Mouse (Mus musculus): ENCODE measurements around the gene Mtf1.

Mtf1 gene

DNA sequence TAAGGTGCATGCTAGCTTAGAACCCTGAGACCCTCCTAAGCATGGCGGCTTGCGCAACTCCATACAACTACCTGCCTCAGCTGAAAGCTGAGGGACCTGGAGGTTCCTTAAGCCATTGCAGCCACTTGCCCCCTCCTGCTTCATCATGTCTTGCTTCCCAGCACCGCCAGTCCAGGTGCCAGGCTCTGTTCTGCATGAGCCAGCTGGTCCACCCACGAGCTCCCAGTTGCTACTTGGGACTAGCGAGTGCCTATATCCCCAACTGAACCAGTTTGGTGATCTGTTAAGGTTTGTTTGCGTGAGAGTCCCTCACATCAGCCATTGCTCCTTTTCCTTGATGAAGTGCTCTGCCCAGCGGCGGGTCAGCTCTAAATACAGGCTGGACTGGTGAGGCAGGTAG lies 54.4 kb downstream of the Mtf1 start:
- DNase-seq (ENCODE audit: low spot score) = no peak

DNA sequence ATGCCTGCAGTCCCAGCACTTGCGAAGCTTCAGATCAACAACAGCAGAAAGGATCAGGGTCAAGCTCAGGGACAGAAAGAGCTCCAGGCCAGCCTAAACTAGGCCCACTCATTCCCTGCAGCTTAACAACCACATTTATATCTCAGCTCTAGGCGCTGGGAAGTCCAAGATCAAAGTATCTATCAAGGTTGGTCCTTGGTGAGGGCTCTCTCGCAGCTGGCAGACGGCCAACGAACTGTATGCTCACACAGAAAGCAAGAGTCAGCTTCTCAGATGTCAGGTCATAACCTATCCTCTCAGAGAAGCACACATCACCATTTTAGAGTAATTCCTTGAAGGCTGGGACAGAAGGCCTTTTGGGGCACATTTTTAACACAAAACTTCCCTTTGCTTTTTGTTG lies 56.5 kb downstream of the Mtf1 start:
- DNase-seq (ENCODE audit: low spot score) = no peak

DNA sequence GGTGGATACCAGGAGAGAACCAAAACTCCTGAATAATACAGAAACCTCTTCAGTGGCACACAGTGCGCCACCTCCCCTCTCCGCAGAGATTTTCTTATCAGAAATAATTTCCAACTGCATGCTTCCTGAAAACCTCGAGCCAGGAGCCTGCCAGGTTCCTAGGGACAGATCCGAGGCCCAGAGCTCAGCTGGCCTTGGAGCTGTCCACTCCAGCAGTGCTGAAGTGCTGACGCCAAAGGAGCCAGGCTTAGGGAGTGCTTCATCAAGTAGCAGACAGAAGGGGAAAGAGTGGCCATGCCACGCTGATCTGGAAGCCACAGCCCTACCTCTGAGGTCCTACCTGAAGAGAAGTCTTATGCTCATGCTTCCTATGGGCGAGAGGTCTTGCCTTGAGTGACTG lies 58.5 kb downstream of the Mtf1 start:
- DNase-seq (ENCODE audit: low spot score) = peak; percentile 72

DNA sequence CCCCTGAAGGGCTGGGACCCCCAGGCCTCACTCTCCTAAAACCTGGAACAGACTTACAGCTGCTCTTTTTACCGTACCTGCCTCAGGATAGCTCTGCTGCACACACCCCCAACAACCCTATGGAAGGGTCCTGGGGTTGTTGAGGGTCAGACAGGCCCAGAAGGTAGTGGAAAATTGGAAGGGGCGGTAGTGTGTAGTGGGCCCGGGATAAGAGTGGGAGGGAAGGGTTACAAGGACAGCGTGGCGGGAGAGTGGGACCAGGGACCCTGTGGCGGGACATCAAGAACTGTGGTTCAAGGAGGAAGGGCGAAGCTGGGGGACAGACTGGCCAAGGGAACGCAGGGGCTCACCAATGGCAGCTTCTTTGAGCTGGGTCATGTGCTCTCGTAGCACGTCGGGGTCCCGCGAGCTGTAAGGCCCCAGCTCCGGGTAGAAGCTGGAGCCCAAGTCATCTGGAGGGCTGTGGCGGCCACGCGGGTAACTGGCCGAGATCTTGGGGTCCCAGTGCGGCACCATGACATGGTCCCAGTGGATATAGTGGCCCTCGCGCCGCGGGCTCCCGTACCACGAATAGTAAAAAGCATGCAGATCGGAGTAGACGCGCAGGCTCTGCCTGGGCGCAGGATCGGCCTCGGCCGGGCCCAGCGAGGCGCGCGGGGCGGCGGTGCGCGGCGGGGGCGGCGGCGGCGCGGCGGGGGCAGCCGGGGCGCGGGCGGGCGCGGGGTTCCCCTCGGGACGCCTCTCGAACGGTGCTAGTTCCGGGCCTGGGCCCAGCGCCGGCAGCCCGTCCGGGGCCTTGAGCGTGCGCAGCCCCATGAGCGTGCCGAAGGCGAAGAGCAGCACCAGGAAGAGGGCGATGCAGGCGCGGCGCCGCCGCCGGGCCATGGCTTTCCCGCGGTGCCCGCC lies 59.6 kb downstream of the Mtf1 start, which contains the start of gene Maneal:
Gene Maneal, minus strand, starts transcription at position 889 of the 906 bp plus-strand sequence.
- DNase-seq (ENCODE audit: low spot score) = no peak

DNA sequence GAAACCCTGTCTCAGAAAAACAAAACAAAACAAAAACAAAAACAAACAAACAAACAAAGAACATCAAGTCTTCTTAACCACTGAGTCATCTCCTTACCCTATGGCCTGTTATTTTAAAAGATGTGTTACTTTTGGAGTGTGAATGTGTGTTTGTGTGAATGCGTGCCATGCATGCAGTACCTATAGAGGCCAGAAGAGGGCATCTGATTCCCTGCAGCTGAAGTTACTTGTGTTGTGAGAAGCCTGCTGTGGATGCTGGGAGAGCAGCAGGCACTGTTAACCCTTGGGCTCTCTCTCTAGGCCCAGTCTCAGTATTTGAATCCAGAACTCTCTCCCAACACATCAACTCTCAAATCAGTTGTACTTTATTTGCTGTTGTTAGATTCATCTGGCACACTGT lies 70.8 kb downstream of the Mtf1 start:
- no peak for DNase-seq (ENCODE audit: low spot score)

DNA sequence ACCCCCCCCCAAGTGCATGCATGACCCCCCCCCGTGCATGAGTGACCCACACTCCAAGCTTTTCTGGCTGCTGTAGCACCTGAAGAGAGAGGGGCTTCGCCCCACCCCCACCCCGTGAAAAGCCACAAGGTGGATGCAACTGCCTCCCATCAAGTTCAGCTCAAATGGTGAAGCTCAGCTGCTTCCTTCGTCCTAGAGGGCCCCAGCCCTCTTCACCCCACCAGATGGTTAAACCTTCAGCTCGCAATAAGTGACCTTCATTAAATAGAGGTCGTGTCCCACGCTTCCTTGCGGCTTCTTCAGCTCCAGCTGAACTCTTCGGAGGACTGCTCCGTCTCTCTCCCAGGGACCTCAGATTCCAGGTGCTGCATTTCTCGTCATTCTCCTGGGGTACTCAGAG lies 78.7 kb downstream of the Mtf1 start, which contains the start of gene Epha10:
Gene Epha10, plus strand, starts transcription at position 301 of the 400 bp plus-strand sequence.
- no peak for DNase-seq (ENCODE audit: low spot score)

DNA sequence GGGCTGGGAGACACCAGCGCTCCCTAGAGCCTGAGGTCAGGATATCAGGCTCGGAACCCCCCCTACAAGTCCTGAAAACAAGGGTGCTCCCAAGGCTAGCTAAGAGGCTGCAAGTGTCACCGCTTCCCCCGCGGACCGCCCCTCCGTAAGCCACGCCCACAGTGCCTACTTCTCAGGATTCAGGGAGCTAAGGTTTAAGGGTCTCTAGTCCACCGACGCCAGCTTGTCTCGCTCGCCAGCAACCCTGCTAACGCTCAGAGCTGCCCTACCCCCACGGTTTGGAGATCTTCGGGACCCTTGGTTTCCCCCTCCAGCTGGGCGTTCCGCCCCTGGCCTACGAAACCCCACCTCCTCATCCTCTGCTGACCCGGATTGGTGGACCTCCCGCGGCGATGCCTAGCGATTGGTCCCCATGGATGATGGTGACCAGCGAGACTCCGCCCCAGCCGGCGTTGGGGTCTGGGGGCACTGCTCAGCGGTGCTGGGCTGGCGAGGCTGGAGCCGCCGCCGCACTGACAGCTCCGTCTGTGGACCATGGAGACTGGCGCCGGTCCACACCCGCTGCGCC lies 79.5 kb downstream of the Mtf1 start:
- no peak for DNase-seq (ENCODE audit: low spot score)

DNA sequence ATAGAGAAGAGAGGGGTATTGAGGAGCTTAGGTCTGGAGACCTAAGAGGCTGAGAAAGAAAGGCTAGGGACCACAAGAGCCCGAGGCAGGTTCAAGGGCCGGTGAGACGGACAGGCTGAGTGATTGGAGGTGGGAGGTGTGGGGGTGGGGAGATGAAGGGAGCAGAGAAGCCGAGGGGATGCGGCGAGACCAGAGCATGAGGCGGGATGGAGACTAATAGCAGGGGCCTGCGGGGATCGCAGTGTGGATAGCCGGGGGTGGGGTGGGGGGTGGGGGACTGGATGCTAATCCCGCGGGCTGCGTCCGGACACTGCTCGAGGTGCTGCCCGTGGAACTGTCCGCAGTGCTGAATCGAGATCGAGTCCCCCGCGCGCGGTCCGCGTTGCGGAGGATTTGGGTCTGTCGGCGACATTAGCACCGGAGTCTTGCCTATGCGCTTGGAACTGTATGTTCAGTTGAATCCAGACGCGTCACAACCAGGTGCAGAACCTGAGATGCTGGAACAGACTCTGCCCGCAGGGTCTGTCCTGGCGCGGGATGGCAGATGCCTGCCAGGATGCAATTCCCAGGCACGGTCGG lies 80.3 kb downstream of the Mtf1 start:
- DNase-seq (ENCODE audit: low spot score) = peak; percentile 47

DNA sequence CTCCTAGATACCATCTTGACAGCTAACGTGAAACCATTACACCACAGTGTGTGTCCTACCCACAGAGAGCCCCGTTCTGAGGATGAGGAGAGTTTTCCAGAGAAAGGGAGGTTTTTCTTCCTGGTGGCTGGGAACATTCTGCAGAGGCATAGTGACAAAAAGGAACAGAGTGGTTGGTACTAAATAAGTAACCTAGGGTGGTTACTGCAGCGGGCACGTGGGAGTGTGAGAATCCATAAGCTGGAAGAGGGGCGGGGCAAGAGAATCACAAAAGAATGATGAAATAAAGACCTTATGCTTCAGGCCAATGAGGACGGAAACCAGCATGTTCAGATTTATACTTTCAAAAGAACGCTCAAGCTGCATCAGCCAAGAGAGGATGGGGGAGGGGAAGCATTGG lies 86.8 kb downstream of the Mtf1 start:
- no peak for DNase-seq (ENCODE audit: low spot score)

DNA sequence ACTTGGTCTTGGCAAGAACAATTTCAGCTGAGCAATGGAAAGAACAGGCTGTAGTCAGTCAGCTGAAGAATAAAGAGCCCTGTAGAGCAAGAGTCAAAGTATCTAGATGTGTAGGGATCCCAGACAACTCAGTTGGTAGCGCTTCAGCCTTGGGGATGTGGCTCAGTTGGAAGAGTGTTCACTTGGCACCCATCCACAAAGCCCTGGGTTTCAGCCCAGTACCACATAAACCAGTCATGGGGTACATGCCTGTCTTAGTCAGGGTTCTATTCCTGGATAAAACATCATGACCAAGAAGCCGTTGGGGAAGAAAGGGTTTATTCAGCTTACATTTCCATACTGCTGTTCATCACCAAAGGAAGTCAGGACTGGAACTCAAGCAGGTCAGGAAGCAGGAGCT lies 88.0 kb downstream of the Mtf1 start:
- no peak for DNase-seq (ENCODE audit: low spot score)

DNA sequence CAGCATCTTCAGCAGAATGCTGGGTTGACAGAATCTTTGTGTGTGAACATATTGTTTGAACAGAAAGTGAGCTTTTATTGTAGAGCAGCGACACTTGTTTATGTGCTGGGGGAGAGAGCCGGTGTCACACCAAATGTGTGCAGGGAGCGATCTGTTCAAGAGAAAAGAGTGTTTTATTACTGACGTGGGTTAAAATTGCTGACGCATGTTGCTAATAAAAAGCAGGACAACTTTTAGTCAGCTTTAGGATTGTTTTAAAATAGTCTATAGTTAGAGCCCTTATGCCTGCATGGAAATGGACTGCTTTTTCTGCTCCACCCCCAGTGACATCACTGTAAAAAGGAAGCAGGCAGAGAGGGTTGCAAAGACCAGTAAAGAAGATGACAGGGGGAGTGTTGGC lies 88.9 kb downstream of the Mtf1 start:
- no peak for DNase-seq (ENCODE audit: low spot score)

DNA sequence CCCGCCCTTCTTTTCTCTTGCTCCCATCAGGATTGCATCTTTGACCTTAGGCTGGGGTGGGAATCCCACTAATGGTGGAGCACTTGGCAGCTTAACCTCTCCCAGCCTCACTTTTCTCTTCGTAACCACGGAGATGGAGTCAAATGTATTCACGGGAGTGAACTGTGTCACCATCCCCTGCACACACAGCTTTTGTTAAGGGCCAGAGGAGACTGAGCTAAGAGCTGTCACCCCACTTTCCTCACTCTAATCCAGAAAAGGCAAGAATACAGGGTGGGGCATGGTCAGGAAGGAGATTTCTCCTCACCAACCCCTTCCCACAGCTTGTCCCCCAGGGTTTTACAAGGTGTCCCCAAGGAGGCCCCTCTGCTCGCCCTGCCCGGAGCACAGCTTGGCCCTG lies 91.9 kb downstream of the Mtf1 start:
- DNase-seq (ENCODE audit: low spot score) = no peak

DNA sequence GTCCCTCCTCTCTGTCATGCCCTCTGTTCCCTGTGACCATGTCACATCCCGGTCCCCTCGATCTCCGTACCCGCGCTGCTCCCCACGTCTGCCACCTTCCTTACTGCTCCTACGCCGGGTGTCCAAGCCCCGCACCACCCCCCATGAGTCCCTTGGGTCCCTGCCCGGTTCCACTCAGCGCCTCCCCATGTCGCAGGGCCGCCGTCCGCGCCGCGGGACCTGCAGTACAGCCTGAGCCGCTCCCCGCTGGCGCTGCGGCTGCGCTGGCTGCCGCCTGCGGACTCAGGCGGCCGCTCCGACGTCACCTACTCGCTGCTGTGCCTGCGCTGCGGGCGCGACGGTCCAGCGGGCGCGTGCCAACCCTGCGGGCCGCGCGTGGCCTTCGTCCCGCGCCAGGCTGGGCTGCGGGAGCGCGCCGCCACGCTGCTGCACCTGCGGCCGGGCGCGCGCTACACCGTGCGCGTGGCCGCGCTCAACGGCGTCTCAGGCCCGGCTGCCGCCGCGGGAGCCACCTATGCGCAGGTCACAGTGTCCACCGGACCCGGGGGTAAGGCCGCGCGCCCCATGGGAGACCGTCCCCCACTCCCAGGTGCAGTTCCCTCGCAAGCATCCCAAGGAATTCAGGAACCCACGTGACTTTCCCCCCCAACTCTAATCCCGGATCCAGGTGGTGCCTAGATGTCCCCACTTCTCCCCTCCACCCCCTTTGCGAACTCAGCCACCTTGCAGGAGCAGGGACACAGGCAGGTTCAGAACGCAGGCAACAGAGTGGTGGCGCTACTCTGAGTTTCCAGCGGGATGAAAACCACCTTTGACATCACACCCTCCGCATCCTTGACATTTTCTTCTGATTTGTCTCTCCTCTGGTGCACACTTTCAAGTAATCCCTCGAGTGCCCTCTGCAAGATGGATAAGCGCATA lies 92.9 kb downstream of the Mtf1 start:
- DNase-seq (ENCODE audit: low spot score) = no peak

DNA sequence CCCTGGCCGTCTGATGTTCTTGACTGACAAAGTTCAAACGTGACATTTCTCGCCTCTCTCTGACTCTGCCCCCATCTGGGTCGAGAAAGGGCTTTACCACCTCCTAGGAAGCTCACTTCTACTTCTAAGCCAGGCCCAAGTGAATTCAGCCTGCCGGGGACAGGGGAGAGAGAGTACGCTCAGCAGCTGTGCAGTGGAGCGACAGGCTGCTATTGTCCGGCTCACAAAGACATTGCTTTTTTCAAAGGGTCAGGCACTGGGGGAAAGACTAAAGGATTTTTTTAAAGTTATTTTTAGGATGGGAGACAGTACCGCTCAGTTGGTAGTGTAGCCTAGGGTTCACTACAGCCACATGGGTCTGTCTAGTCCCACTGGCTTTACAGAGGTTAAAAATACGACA lies 96.5 kb downstream of the Mtf1 start:
- DNase-seq (ENCODE audit: low spot score) = no peak
